Mouse (Mus musculus) lung, embryonic 14.5 days (tissue): ENCODE data around the gene Amn1. TPM values are rescaled to one million over a fixed set of nuclear protein-coding genes. Genes with fewer than 3 reads are reported as not detected.
"Not testable (repeated sequence)": the region's sequence is repeated elsewhere in the genome, so short reads cannot be mapped to it uniquely, and the experiment has no call there.

Source experiments
- ATAC-seq: fragments of 200-750 bp; cut with Nextera tagmentation; 2 replicates; pipeline ENCODE4 v1.8.0; 2017; ENCODE audit warnings: mild to moderate bottlenecking, moderate TSS enrichment, moderate library complexity; ENCODE audit not compliant: insufficient read depth
- DNase-seq: peaks from one replicate; pipeline ENCODE4 v3.0.0-alpha.2; 2015
- H3K27ac ChIP-seq: fragments of 300-500 bp; sonication (generic); 2 replicates; pipeline ENCODE4 v1.5.1; 2014; ENCODE audit warnings: low read depth, mild to moderate bottlenecking, moderate library complexity
- H3K27me3 ChIP-seq: fragments of 300-500 bp; sonication (generic); 2 replicates; pipeline ENCODE4 v1.6.1; 2014; ENCODE audit warnings: low read length, control low read depth; ENCODE audit not compliant: insufficient read depth
- H3K36me3 ChIP-seq: fragments of 300-500 bp; sonication (generic); 2 replicates; pipeline ENCODE4 v1.6.1; 2014; ENCODE audit warnings: control low read depth; ENCODE audit not compliant: insufficient read depth
- H3K4me1 ChIP-seq: fragments of 300-500 bp; sonication (generic); 2 replicates; pipeline ENCODE4 v1.6.1; 2014; ENCODE audit warnings: antibody characterized with exemption, control low read depth; ENCODE audit not compliant: insufficient read depth
- H3K4me2 ChIP-seq: fragments of 300-500 bp; sonication (generic); 2 replicates; pipeline ENCODE4 v1.6.1; 2014; ENCODE audit warnings: mild to moderate bottlenecking
- H3K4me3 ChIP-seq: fragments of 300-500 bp; sonication (generic); 2 replicates; pipeline ENCODE4 v1.5.1; 2014; ENCODE audit warnings: low read depth, low read length
- H3K9ac ChIP-seq: fragments of 300-500 bp; sonication (generic); 2 replicates; pipeline ENCODE4 v1.6.1; 2014
- H3K9me3 ChIP-seq: fragments of 300-500 bp; sonication (generic); 2 replicates; pipeline ENCODE4 v1.6.1; 2016; ENCODE audit warnings: low read depth, low read length, control low read depth
- CTCF ChIP-seq: IDR thresholded peaks from 2 replicates; pipeline ENCODE4 v1.5.1; 2016; ENCODE audit warnings: antibody characterized with exemption, low read depth
- WGBS: fragments of 180-500 bp; shearing (Covaris S2); extraction: QIAGEN DNeasy Blood & Tissue Kit; methylation state at CpG from one replicate; pipeline ENCODE4 v1.1.7; 2014; 5-methylcytosine and 5-hydroxymethylcytosine counted together
- polyA plus RNA-seq: library from polyadenylated mRNA; unstranded; fragments of >200 nt; fragmentation: Nextera tagmentation; extraction: Ambion mirVana; gene quantifications from 2 replicates; pipeline ENCODE4 v1.2.1, GENCODE M21; 2014

Gene Amn1
- polyA plus RNA-seq, 1 experiment from 2014 or later: 28.2 TPM

GRCm38 (mm10) chr6:149193276-149193905 lies 4.9 kb upstream of the Amn1 start:
- no peaks in the 10 kb centered on the region for H3K9me3 ChIP-seq
- TF ChIP-seq CTCF: no peak
- H3K9ac ChIP-seq: no peak overlapping the region
- H3K36me3 ChIP-seq: no peaks in the 10 kb centered on the region
- no peak overlapping the region for H3K27ac ChIP-seq
- DNase-seq: peak; percentile 45
- 62% methylated on average over 5 of the region's 5 CpGs for WGBS
- peaks cover 3% of the 10 kb centered on the region; the same call in 1 of the 2 replicates for H3K4me1 ChIP-seq
- H3K4me3 ChIP-seq: no peak overlapping the region
- ATAC-seq: no peak
- H3K4me2 ChIP-seq: no peak overlapping the region
- H3K27me3 ChIP-seq: no peaks in the 10 kb centered on the region

GRCm38 (mm10) chr6:149191951-149192350 lies 3.4 kb upstream of the Amn1 start:
- H3K4me3 ChIP-seq, H3K4me2 ChIP-seq, H3K27ac ChIP-seq, H3K9ac ChIP-seq, H3K36me3 ChIP-seq, H3K27me3 ChIP-seq, H3K4me1 ChIP-seq, H3K9me3 ChIP-seq, DNase-seq, ATAC-seq: not testable (repeated sequence)
- WGBS: 80% methylated on average over 5 of the region's 5 CpGs

GRCm38 (mm10) chr6:149189340-149189922 lies 919 bp upstream of the Amn1 start:
- ATAC-seq: no peak
- peaks cover 9% of the 10 kb centered on the region for H3K4me1 ChIP-seq
- H3K36me3 ChIP-seq: peaks cover 1% of the 10 kb centered on the region; the same call in 1 of the 2 replicates
- TF ChIP-seq CTCF: no peak
- no peaks in the 10 kb centered on the region for H3K27me3 ChIP-seq
- no peak for DNase-seq
- H3K4me2 ChIP-seq: peak overlapping the region; percentile 76
- H3K4me3 ChIP-seq: no peak overlapping the region
- H3K27ac ChIP-seq: no peak overlapping the region
- H3K9me3 ChIP-seq: no peaks in the 10 kb centered on the region
- no peak overlapping the region for H3K9ac ChIP-seq
- WGBS: 92% methylated on average over 16 of the region's 16 CpGs

GRCm38 (mm10) chr6:149188925-149189257 lies 379 bp upstream of the Amn1 start:
- Histone ChIP-seq H3K27me3 (no peaks in the 10 kb centered on the region), H3K27ac (peak overlapping the region; percentile 97), H3K36me3 (peaks cover 7% of the 10 kb centered on the region; the same call in 1 of the 2 replicates), H3K4me3 (peak overlapping the region; percentile 78), H3K9ac (peak overlapping the region; percentile 59), H3K9me3 (no peaks in the 10 kb centered on the region), H3K4me1 (peaks cover 9% of the 10 kb centered on the region), H3K4me2 (peak overlapping the region; percentile 76)
- DNase-seq (no peak), ATAC-seq (peak; percentile 81)
- 35% methylated on average over 8 of the region's 8 CpGs for WGBS
- no peak for TF ChIP-seq CTCF

GRCm38 (mm10) chr6:149187371-149187770 lies 1.1 kb downstream of the Amn1 start:
- ATAC-seq (no peak), DNase-seq (no peak)
- Histone ChIP-seq H3K27me3 (no peaks in the 10 kb centered on the region), H3K9me3 (no peaks in the 10 kb centered on the region; the same call in 1 of the 2 replicates), H3K27ac (no peak overlapping the region), H3K4me3 (peak overlapping the region; percentile 78), H3K4me2 (peak overlapping the region; percentile 76), H3K36me3 (peaks cover 19% of the 10 kb centered on the region), H3K4me1 (peaks cover 9% of the 10 kb centered on the region), H3K9ac (peak overlapping the region; percentile 96)
- TF ChIP-seq CTCF: no peak
- WGBS: 70% methylated on average over 1 of the region's 1 CpGs

GRCm38 (mm10) chr6:149184007-149184406 lies 4.5 kb downstream of the Amn1 start:
- H3K4me1 ChIP-seq: peaks cover 9% of the 10 kb centered on the region
- no peaks in the 10 kb centered on the region; the same call in 1 of the 2 replicates for H3K9me3 ChIP-seq
- no peak for DNase-seq
- H3K27ac ChIP-seq: no peak overlapping the region
- no peak for ATAC-seq
- peaks cover 44% of the 10 kb centered on the region for H3K36me3 ChIP-seq
- H3K4me3 ChIP-seq: no peak overlapping the region
- 92% methylated on average over 1 of the region's 1 CpGs for WGBS
- H3K4me2 ChIP-seq: no peak overlapping the region
- no peak for TF ChIP-seq CTCF
- H3K27me3 ChIP-seq: no peaks in the 10 kb centered on the region
- H3K9ac ChIP-seq: no peak overlapping the region

GRCm38 (mm10) chr6:149179064-149179463 lies 9.4 kb downstream of the Amn1 start:
- Histone ChIP-seq H3K4me3 (no peak overlapping the region), H3K27ac (no peak overlapping the region), H3K27me3 (no peaks in the 10 kb centered on the region), H3K36me3 (peaks cover 72% of the 10 kb centered on the region), H3K4me1 (no peaks in the 10 kb centered on the region), H3K9me3 (peaks cover 6% of the 10 kb centered on the region), H3K4me2 (no peak overlapping the region), H3K9ac (no peak overlapping the region)
- TF ChIP-seq CTCF: no peak
- no peak for DNase-seq
- ATAC-seq: no peak
